Mouse (Mus musculus): ENCODE results near the gene Dcp1a.

GRCm38 (mm10) chr14:30510214-30510763 is 31.0 kb downstream of the Dcp1a start:
- TF ChIP-seq CTCF (IDR thresholded peaks at IDR 0.05; ENCODE audit: low read depth, low read length), result no peak
- no peak for TF ChIP-seq POLR2A (IDR thresholded peaks at IDR 0.05; ENCODE audit: borderline replicate concordance, low read depth, low read length)

All from bone marrow macrophage, adult 2 months (primary cell).